Mouse (Mus musculus) limb, embryonic 12.5 days (tissue): ENCODE measurements around the gene Cdhr3. TPM values are rescaled to one million over a fixed set of nuclear protein-coding genes. Genes with fewer than 3 reads are reported as not detected.

Source experiments
- ATAC-seq: fragments of 200-750 bp; cut with Nextera tagmentation; 2 replicates; pipeline ENCODE4 v1.8.0; 2017; ENCODE audit warnings: low read depth, moderate TSS enrichment; ENCODE audit not compliant: insufficient number of reproducible peaks, insufficient read depth, low FRiP score, low TSS enrichment
- H3K27ac ChIP-seq: fragments of 300-500 bp; sonication (generic); 2 replicates; pipeline ENCODE4 v1.5.1; 2016; ENCODE audit warnings: mild to moderate bottlenecking, moderate library complexity
- H3K27me3 ChIP-seq: fragments of 300-500 bp; sonication (generic); 2 replicates; pipeline ENCODE4 v1.6.1; 2016; ENCODE audit warnings: mild to moderate bottlenecking, moderate library complexity
- H3K36me3 ChIP-seq: fragments of 300-500 bp; sonication (generic); 2 replicates; pipeline ENCODE4 v1.6.1; 2016; ENCODE audit warnings: mild to moderate bottlenecking, moderate library complexity
- H3K4me1 ChIP-seq: fragments of 300-500 bp; sonication (generic); replicated peaks from 2 replicates; pipeline ENCODE4 v1.6.1; 2016
- H3K4me2 ChIP-seq: fragments of 300-500 bp; sonication (generic); 2 replicates; pipeline ENCODE4 v1.6.1; 2016; ENCODE audit warnings: mild to moderate bottlenecking, moderate library complexity
- H3K4me3 ChIP-seq: fragments of 300-500 bp; sonication (generic); replicated peaks from 2 replicates; pipeline ENCODE4 v1.5.1; 2016; ENCODE audit warnings: mild to moderate bottlenecking
- H3K9ac ChIP-seq: fragments of 300-500 bp; sonication (generic); replicated peaks from 2 replicates; pipeline ENCODE4 v1.6.1; 2016; ENCODE audit warnings: mild to moderate bottlenecking, moderate library complexity
- H3K9me3 ChIP-seq: fragments of 300-500 bp; sonication (generic); 2 replicates; pipeline ENCODE4 v1.6.1; 2016; ENCODE audit warnings: mild to moderate bottlenecking, moderate library complexity
- WGBS: fragments of 180-500 bp; shearing (Covaris S2); methylation state at CpG from one replicate; pipeline ENCODE4 v1.1.7; 2016; 5-methylcytosine and 5-hydroxymethylcytosine counted together
- polyA plus RNA-seq: library from polyadenylated mRNA; unstranded; fragments of >200 nt; fragmentation: Nextera tagmentation; extraction: Ambion mirVana; gene quantifications from 2 replicates; pipeline ENCODE4 v1.2.1, GENCODE M21; 2016

Gene Cdhr3
- polyA plus RNA-seq, 1 experiment from 2014 or later: not detected

DNA sequence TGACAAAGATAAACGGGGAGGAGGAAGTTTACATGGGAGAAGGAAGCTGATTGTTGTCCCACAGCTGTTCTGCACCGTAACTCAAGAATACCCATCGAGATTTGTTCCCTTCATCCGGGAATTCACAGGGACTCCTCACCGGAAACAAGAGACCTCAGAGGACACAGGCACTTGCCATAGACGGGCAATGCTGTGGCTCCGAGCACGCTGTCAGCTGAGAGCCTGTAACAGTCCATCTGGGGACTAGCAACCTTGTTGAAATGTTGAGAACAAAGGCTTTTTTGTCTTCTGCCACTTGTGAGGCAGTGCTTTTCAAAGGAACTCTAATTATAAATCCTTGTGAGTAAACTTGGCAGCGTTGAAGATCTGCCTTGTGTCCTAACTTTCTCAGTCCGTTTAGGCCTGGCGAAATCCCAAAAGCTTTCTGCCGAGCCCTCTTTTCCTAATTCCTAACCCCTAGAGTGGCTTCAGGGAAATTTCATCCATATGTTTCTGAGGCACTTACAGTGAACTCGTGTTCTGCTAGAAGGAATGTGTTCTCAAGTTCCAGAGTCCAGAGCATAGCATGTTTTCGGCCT is 18.3 kb upstream of the Cdhr3 start:
- 35% methylated on average over 14 of the region's 14 CpGs for WGBS
- no peak for ATAC-seq
- H3K36me3 ChIP-seq: no peaks in the 10 kb centered on the region
- H3K27ac ChIP-seq: peak overlapping the region; percentile 79
- peak overlapping the region; percentile 18; the same call in 1 of the 2 replicates for H3K4me2 ChIP-seq
- H3K9ac ChIP-seq: no peak overlapping the region
- no peaks in the 10 kb centered on the region for H3K9me3 ChIP-seq
- peaks cover 17% of the 10 kb centered on the region for H3K4me1 ChIP-seq
- no peak overlapping the region for H3K4me3 ChIP-seq
- H3K27me3 ChIP-seq: no peaks in the 10 kb centered on the region

DNA sequence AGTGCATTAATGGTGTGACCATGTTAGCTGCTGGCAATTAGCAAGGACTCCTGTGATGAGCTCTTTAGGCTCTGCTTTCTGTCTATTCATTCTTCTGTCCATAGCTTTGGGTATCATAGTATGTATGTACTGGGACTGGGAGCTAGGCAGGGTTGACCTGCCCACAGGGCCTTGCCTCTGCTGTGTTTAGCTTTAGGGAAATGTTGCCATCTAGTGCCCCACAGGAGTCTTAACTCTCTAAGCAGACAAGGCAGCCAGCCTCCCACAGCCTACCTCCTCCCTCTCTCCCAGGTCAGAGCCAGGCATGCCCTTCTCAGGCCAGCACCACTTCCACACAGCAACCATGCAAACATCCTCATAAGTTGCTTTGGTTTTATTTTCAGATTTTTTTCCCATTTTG is 16.9 kb upstream of the Cdhr3 start:
- Histone ChIP-seq H3K9ac (no peak overlapping the region), H3K4me2 (no peak overlapping the region), H3K9me3 (no peaks in the 10 kb centered on the region), H3K4me3 (no peak overlapping the region), H3K36me3 (no peaks in the 10 kb centered on the region), H3K4me1 (peaks cover 17% of the 10 kb centered on the region), H3K27ac (no peak overlapping the region), H3K27me3 (no peaks in the 10 kb centered on the region)
- no peak for ATAC-seq

DNA sequence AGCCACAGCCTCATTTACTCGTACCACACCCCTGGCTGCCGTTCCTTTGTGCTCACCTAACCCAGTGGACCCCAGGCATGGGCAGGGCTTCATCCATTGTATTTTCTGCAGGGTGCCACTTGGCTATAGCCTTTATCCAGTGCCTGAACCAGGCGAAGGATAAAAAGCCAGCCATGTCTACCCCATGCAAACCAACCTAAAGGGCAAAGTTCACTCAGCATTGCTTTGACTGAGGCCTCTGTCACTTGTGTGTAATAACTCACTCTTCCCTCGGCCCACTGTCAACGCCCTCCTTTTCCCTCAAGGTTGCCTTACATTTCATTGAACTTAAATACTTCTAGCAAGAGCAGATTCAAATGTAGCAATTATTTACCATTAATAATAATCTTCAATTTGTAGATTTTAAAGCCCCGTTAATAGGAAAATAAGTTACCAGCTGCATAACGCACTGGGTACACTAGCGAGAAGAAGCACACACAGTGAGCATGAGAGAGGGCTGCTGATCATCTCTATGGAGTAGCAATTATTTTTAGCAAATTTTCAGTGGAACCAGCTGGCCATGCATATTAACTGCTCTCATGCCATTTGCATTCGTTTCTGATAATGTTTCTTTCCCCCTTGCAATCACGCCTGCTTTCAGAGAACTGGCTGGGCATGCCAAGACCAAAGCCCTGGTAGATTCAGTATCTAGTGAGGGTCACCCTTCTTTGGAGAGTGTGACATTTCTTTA is 13.9 kb upstream of the Cdhr3 start:
- H3K27me3 ChIP-seq: no peaks in the 10 kb centered on the region
- H3K27ac ChIP-seq: no peak overlapping the region
- no peak overlapping the region for H3K4me3 ChIP-seq
- no peak overlapping the region for H3K9ac ChIP-seq
- no peaks in the 10 kb centered on the region for H3K9me3 ChIP-seq
- H3K4me1 ChIP-seq: peaks cover 20% of the 10 kb centered on the region
- WGBS: 81% methylated on average over 10 of the region's 10 CpGs
- H3K4me2 ChIP-seq: no peak overlapping the region
- no peak for ATAC-seq
- H3K36me3 ChIP-seq: no peaks in the 10 kb centered on the region

DNA sequence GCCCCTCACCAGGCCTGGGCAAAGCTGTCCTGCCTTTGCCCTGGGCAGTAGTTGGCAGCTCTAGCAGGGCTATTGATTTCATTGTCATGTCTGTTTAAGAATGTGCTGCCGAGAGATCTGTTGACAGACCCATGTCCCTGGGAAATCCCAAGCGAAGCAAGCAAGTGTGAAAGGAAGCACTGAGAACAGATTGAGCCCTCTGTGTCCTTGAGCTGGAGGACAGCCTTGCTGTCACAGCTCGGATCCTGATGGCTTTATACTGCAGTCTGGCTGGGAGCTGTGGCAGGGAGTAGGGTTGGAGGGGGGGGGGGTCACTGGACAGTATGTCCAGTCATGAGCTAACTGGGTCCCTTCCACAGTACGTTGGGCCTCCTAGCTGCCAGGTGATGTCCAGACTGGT is 13.0 kb upstream of the Cdhr3 start:
- Histone ChIP-seq H3K27me3 (no peaks in the 10 kb centered on the region), H3K36me3 (no peaks in the 10 kb centered on the region), H3K4me1 (peaks cover 11% of the 10 kb centered on the region), H3K9me3 (no peaks in the 10 kb centered on the region), H3K27ac (no peak overlapping the region), H3K4me2 (no peak overlapping the region), H3K9ac (no peak overlapping the region), H3K4me3 (no peak overlapping the region)
- ATAC-seq: no peak
- 85% methylated on average over 4 of the region's 4 CpGs for WGBS

DNA sequence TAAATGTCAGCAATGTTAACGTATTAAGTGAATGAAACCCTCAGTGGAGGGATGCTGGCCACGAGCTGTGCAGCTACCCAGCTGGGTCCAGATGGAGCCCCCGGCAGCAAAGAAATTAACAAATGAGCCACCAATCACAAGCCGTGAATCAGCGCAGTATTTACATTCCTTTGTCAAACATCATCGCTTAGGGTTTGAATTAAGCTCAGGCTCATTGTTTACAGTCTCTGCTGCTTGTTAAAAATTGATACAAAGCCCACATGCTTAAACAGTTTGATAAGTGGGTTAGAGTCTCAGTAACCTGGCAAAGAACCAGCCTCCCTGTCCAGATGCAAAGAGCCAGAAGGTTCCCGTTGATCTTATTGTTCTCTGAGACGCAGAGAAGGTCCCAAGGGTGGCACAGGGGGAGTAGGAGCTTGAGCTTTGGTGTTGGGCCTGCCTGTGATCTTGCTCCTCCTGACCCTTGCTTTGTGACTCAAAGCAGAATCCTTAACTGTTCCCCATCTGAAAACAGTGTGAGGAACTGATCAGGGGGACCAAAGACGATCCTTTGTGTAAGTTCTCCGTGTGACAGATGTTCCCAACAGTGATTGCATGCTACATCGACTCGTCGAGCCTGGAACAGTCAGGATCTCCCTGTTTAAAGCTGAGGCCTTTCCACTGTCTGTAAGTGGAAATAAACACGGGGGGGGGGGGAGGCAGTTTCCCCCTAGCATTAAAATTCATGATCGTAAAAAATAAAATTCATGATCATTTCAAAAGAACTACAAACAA is 9.9 kb upstream of the Cdhr3 start:
- Histone ChIP-seq H3K36me3 (no peaks in the 10 kb centered on the region), H3K27ac (no peak overlapping the region), H3K27me3 (no peaks in the 10 kb centered on the region), H3K4me1 (peaks cover 8% of the 10 kb centered on the region; the same call in 1 of the 2 replicates), H3K4me3 (no peak overlapping the region), H3K9ac (no peak overlapping the region), H3K9me3 (no peaks in the 10 kb centered on the region), H3K4me2 (no peak overlapping the region)
- 66% methylated on average over 15 of the region's 15 CpGs for WGBS
- ATAC-seq: no peak

DNA sequence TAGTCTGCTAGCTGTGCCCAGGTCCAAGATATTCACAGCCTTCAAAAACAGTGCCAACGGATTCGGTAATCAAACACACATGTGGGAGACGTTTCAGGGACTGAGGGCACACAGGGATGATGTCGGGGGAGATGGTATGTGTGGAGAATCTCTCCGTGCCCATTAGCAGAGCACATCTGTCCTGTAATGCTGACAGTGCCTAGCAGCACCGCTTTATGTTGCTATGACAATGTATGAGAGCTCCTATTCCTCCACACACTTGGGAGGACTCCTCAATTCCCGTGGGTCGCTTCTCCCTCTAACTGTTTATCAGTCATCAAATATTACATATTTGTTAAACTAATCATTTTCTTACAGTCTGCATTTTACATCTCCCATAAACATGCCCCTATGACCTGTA is 9.0 kb upstream of the Cdhr3 start:
- no peak for ATAC-seq
- Histone ChIP-seq H3K9me3 (no peaks in the 10 kb centered on the region), H3K4me1 (peaks cover 8% of the 10 kb centered on the region; the same call in 1 of the 2 replicates), H3K36me3 (no peaks in the 10 kb centered on the region), H3K4me3 (no peak overlapping the region), H3K4me2 (no peak overlapping the region), H3K27me3 (no peaks in the 10 kb centered on the region), H3K9ac (no peak overlapping the region), H3K27ac (no peak overlapping the region)
- whole genome bisulfite sequencing: 83% methylated on average over 8 of the region's 8 CpGs

DNA sequence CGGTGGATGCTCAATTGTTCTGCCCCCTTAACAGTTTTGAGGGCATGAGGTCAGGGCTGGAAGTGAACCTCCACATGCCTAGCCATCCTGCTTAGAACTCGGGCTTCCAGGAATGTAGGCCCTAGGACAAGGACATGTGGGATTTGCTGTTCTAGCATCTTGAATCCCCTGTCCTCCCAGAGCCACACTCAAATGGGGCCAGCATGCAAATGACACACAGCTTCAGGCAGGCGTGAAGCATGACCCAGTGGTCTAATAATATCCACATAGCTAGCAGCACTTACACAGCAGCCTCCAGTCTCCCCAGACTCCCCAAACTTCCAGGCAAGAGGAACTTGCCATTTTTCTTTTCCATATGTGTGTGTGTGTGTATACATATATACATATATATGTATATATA is 3.3 kb upstream of the Cdhr3 start:
- 0 out of 2 replicates have a peak, but pooled peaks cover 4% of the 10 kb centered on the region for H3K27me3 ChIP-seq
- no peaks in the 10 kb centered on the region for H3K36me3 ChIP-seq
- H3K4me3 ChIP-seq: no peak overlapping the region
- 75% methylated on average over 3 of the region's 3 CpGs for WGBS
- H3K4me2 ChIP-seq: no peak overlapping the region
- no peak for ATAC-seq
- H3K9ac ChIP-seq: no peak overlapping the region
- H3K9me3 ChIP-seq: no peaks in the 10 kb centered on the region
- no peaks in the 10 kb centered on the region for H3K4me1 ChIP-seq
- H3K27ac ChIP-seq: no peak overlapping the region

DNA sequence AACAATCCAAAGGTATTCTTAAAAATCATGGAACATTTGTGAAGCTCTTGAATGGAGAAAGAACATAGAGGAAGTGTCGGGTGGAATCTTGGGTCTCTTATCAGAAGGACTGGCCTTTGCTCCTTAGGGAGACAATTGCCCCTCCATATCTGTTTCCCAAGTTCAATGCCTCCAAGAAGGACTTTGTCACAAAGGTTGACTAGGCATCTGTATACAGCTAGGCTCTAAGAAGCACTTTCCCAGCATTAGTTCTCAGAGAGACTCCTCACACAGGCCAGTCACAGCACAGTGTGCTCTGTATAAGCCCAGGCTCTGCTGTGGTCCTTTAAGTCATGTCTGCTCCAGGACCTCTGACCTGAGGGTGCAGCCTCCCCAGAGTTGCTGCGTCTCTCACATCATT is 479 bp downstream of the Cdhr3 start:
- H3K9ac ChIP-seq: no peak overlapping the region
- 71% methylated on average over 2 of the region's 2 CpGs for WGBS
- no peak for ATAC-seq

DNA sequence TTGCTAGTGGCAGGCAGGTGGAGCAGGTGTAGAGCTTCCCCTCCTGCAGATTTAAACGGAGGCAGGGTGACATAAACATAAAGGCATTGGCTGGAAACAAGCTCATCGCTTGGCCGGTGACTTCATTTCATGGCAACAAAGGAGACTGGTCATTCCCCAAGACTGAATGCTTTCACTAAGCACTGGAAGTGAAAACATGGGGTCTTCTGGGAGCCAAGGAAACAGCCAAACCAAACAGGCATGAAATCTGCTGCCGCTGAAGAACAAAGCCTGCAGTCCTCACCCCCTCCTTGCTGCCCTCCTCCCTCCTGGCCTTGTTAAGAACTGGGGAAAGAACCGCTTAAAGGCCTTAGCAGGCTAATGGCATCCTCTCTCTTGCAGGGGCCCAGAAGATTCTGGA is 6.5 kb downstream of the Cdhr3 start:
- Histone ChIP-seq H3K4me3 (no peak overlapping the region), H3K27ac (no peak overlapping the region), H3K9ac (no peak overlapping the region), H3K9me3 (no peaks in the 10 kb centered on the region), H3K4me1 (no peaks in the 10 kb centered on the region), H3K36me3 (no peaks in the 10 kb centered on the region), H3K27me3 (no peaks in the 10 kb centered on the region; the same call in 1 of the 2 replicates), H3K4me2 (no peak overlapping the region)
- ATAC-seq: no peak
- WGBS: 70% methylated on average over 5 of the region's 5 CpGs

More for the DNA sequence above, 479 bp downstream of the Cdhr3 start:
- Histone ChIP-seq H3K4me1 (no peaks in the 10 kb centered on the region), H3K27ac (no peak overlapping the region), H3K27me3 (0 out of 2 replicates have a peak, but pooled peaks cover 4% of the 10 kb centered on the region), H3K4me3 (no peak overlapping the region), H3K9me3 (no peaks in the 10 kb centered on the region), H3K36me3 (no peaks in the 10 kb centered on the region), H3K4me2 (no peak overlapping the region)

DNA sequence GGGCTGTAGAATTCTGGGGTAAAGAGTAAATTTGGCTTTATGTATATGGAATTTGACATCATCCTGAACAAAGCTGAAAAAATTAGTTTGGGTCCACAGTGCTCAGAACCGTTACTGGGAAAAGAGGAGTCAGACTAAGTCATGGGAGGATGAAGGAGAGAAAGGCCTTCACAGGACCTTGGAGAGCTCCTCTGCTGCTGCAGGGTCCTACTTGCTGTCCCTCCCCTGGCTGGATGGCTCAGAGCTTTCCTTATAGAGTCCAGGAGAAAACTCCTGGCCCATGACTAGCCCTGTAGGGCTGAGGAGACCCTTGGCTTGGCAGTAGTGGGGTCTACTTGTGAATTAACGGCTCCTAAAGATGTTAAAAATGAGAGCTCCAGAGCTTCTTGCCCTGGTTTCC is 8.0 kb downstream of the Cdhr3 start:
- 33% methylated on average over 2 of the region's 2 CpGs for WGBS
- no peak overlapping the region for H3K4me3 ChIP-seq
- H3K9me3 ChIP-seq: no peaks in the 10 kb centered on the region
- H3K9ac ChIP-seq: no peak overlapping the region
- 0 out of 2 replicates have a peak, but pooled peaks cover 4% of the 10 kb centered on the region for H3K4me1 ChIP-seq
- H3K27ac ChIP-seq: no peak overlapping the region
- ATAC-seq: no peak
- no peak overlapping the region for H3K4me2 ChIP-seq
- no peaks in the 10 kb centered on the region for H3K36me3 ChIP-seq
- peaks cover 4% of the 10 kb centered on the region; the same call in 1 of the 2 replicates for H3K27me3 ChIP-seq

DNA sequence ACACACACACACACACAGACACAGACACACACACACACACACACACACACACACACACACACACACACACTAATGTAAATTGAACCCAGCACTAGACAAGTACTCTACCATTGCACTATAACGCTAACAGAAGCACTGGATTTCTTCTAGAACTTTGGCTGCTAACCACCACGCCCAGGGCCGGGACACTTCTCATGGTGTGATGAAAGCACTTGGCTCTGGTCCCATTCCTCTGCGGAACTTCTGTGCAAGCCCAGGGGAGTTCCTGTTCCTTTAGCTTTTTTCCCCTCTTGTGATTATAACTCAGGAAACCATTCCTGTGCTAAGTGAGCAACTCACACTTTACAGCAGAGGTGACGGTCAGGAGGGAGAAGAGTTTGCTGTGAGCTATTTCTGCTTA is 9.3 kb downstream of the Cdhr3 start:
- no peak for ATAC-seq
- H3K4me2 ChIP-seq: no peak overlapping the region
- H3K9me3 ChIP-seq: no peaks in the 10 kb centered on the region
- H3K27ac ChIP-seq: no peak overlapping the region
- 62% methylated on average over 5 of the region's 5 CpGs for WGBS
- H3K4me3 ChIP-seq: no peak overlapping the region
- no peaks in the 10 kb centered on the region for H3K36me3 ChIP-seq
- no peak overlapping the region for H3K9ac ChIP-seq
- H3K4me1 ChIP-seq: 0 out of 2 replicates have a peak, but pooled peaks cover 4% of the 10 kb centered on the region
- H3K27me3 ChIP-seq: peaks cover 9% of the 10 kb centered on the region; the same call in 1 of the 2 replicates
